Mouse (Mus musculus) heart, postnatal 0 days (tissue): Measurements from ENCODE around the gene Birc5.

ENCODE experiments used
- CTCF ChIP-seq: IDR thresholded peaks from 2 replicates; pipeline ENCODE4 v1.5.1; 2016; ENCODE audit warnings: antibody characterized with exemption, control low read depth, low read depth
- EP300 ChIP-seq: IDR thresholded peaks from 2 replicates; pipeline ENCODE4 v1.6.1; 2016; ENCODE audit warnings: antibody characterized with exemption, low read depth

GRCm38 (mm10) chr11:117889887-117890340 is 40.9 kb downstream of the Birc5 start:
- no peak for TF ChIP-seq CTCF
- TF ChIP-seq EP300 = no peak
